Mouse (Mus musculus) liver, embryonic 14.5 days (tissue): Measurements from ENCODE around the gene Zfp180.

Experiments used
- CTCF ChIP-seq: IDR thresholded peaks from 2 replicates; pipeline ENCODE4 v1.5.1; 2016; ENCODE audit warnings: antibody characterized with exemption, low read depth, control low read depth
- EP300 ChIP-seq: IDR thresholded peaks from 2 replicates; pipeline ENCODE4 v1.6.1; 2016; ENCODE audit warnings: antibody characterized with exemption, low read depth

- TF ChIP-seq EP300 (no peak), CTCF (no peak)
Observed at GRCm38 (mm10) chr7:24111772-24112155, 30.0 kb downstream of the Zfp180 start.
